Mouse (Mus musculus) T-helper 2 cell (primary cell): ENCODE results near the gene Grasp.

Experiments used
- in situ Hi-C: fragments of 300-600 bp; cut with MboI, MseI; formaldehyde crosslinking; loops from one replicate; pipeline ENCODE4 v1.15.1; 2025; ENCODE audit warnings: high pct_unique_total_duplicates

The Grasp gene

DNA sequence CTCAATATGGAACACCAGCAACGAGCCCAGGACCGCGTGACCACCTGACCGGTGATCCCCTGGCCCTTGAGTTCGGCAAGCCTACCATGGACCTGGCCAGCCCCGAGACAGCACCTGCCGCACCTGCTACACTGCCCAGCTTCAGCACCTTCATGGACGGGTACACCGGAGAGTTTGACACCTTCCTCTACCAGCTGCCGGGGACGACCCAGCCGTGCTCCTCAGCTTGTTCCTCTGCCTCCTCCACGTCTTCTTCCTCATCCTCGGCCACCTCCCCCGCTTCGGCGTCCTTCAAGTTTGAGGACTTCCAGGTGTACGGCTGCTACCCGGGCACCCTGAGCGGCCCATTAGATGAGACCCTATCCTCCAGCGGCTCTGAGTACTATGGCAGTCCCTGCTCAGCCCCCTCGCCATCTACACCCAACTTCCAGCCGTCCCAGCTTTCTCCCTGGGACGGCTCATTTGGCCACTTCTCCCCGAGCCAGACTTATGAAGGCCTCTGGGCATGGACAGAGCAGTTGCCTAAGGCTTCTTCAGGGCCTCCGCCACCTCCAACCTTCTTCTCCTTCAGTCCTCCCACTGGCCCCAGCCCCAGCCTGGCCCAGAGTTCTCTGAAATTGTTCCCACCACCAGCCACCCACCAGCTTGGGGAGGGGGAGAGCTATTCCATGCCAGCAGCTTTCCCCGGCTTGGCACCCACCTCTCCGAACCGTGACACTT is 46.3 kb downstream of the Grasp start:
- in situ Hi-C loops: loop anchor here (10.0 kb wide), 1 partner anchor 505 kb away; the partner anchor contains the start of gene Slc4a8

GRCm38 (mm10) chr15:101271107-101271506 is 47.1 kb downstream of the Grasp start:
- in situ Hi-C loops: loop anchor here (10.0 kb wide), 1 partner anchor 506 kb away; the partner anchor contains the start of gene Slc4a8

DNA sequence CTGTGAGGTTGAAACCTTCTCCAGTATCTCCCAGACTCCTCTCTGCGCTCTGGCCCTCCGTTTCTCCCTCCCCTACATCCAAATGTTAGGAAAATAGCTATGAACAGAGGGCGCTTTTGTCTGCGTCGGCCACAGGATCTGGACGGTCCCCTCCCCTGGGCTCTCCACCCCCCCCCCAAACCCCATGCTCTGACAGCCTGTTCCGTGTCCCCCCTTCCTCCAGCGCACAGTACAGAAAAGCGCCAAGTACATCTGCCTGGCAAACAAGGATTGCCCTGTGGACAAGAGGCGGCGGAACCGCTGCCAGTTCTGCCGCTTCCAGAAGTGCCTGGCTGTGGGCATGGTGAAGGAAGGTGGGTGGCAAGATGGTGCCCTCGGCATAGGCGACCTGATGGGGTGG is 47.5 kb downstream of the Grasp start:
- in situ Hi-C loops: loop anchor here (10.0 kb wide), 1 partner anchor 507 kb away; the partner anchor contains the start of gene Slc4a8

DNA sequence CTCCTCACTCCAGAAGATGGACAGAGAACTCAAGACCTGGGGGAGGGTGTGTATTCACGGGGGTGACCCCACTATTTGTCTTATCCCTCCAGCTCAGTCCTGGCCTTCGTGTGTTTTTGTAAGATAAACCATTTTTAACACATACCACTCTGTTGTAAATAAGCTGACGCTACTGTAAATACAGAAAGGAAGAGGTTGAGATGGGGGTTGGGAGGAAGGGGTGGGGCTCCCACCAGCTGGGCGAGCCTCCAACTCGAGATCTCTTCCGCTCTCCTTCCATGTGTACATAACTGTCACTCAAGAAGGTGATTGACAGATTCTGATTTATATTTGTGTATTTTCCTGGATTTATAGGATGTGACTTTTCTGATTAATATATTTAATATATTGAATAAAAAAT is 50.4 kb downstream of the Grasp start:
- in situ Hi-C loops: loop anchor here (10.0 kb wide), 1 partner anchor 510 kb away; the partner anchor contains the start of gene Slc4a8

- in situ Hi-C loops: loop anchor here (10.0 kb wide), 1 partner anchor 513 kb away; the partner anchor contains the start of gene Slc4a8
Measured at GRCm38 (mm10) chr15:101277351-101277899, 53.4 kb downstream of the Grasp start.

DNA sequence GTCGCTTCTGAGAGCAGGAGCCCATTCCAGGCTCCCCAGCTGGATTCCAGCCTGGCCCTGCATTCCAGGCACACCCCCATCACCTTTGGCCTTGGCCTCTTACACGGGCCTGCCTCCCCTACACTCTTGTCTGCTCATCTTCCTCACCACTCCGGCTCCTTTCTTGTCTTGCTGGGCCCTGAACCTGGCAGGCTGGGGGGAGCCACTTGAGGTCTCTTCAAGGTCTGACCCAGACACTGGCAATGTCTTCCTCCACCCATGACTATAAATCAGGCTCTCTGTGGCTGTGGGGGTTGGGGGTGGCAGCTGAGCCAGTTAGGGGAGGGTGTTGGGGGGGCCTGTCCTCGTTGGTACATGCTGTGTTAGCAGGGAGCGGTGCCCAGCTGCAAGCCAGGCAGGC is 54.6 kb downstream of the Grasp start:
- in situ Hi-C loops: loop anchor here (10.0 kb wide), 1 partner anchor 514 kb away; the partner anchor contains the start of gene Slc4a8

DNA sequence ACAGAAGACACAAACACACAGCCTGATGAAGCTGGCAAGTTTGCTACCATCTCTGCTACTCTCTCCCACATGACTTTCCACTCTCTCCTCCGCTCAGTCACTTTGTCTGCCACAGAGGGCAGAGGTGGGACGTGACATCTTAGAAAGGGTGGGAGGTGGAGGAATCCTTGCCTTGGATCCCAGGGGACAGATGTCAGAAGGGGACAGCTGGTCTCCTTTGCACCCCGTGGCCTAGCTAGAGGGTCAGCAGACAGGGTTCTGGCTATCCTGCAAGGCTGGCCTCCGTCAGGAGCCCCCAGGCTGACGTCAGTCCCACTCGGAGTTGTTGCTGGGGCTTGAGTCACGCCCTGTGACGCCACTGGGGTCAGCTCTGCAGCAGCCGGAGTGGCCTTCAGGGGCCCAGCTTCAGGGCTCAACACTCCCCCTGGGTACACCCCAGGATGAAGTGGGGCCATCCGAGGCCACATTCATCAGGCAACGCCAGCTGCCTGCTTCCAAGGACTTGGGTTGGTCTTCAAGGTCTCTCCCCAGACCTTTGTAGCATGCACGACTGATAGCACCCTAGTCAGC is 55.5 kb downstream of the Grasp start:
- in situ Hi-C loops: loop anchor here (10.0 kb wide), 1 partner anchor 515 kb away; the partner anchor contains the start of gene Slc4a8
